Mouse (Mus musculus): ENCODE measurements at regions not wholly inside any gene's neighbourhood (a gene's known extent, or its start where the extent isn't known, plus 50 kb on each side); places are given as distances from the start of the nearest gene placed in this dataset.
A peak's percentile ranks its signal among the peaks of the same experiment; 100 is the strongest.

- DNase-seq (ENCODE audit: low spot score in 2 of 2), result no peak
Measured at GRCm38 (mm10) chr1:57470356-57470755, 63.5 kb upstream of the Tyw5 start.

- DNase-seq (ENCODE audit: low spot score in 2 of 2), result peak in 1 of 2 experiments; percentile 3
Measured at GRCm38 (mm10) chr1:57472235-57472634, 65.3 kb upstream of the Tyw5 start.

GRCm38 (mm10) chr1:57477725-57478124 is 70.8 kb upstream of the Tyw5 start:
- no peak for DNase-seq (ENCODE audit: low spot score in 2 of 2)

- DNase-seq (ENCODE audit: low spot score in 2 of 2), result no peak
Measured at GRCm38 (mm10) chr1:57478151-57478550, 71.2 kb upstream of the Tyw5 start.

GRCm38 (mm10) chr1:57478800-57479199 is 71.9 kb upstream of the Tyw5 start:
- DNase-seq (ENCODE audit: low spot score in 2 of 2), result no peak

GRCm38 (mm10) chr1:57479566-57479965 is 72.7 kb upstream of the Tyw5 start:
- DNase-seq (ENCODE audit: low spot score in 2 of 2), result no peak

- DNase-seq (ENCODE audit: low spot score in 2 of 2), result no peak
Measured at GRCm38 (mm10) chr1:57489176-57489575, 82.3 kb upstream of the Tyw5 start.

- no peak for DNase-seq (ENCODE audit: low spot score in 2 of 2)
Measured at GRCm38 (mm10) chr1:57489588-57489987, 82.7 kb upstream of the Tyw5 start.

- DNase-seq (ENCODE audit: low spot score in 2 of 2), result no peak
Measured at GRCm38 (mm10) chr1:57490021-57490420, 83.1 kb upstream of the Tyw5 start.

GRCm38 (mm10) chr1:57492696-57493095 is 85.8 kb upstream of the Tyw5 start:
- no peak for DNase-seq (ENCODE audit: low spot score in 2 of 2)

- DNase-seq (ENCODE audit: low spot score in 2 of 2), result no peak
Measured at GRCm38 (mm10) chr1:57497489-57498037, 90.7 kb upstream of the Tyw5 start.

GRCm38 (mm10) chr1:57510359-57511120 is 103.6 kb upstream of the Tyw5 start:
- DNase-seq (ENCODE audit: low spot score in 2 of 2), result no peak

GRCm38 (mm10) chr1:57511902-57512301 is 105.0 kb upstream of the Tyw5 start:
- no peak for DNase-seq (ENCODE audit: low spot score in 2 of 2)

GRCm38 (mm10) chr1:57512516-57512915 is 105.6 kb upstream of the Tyw5 start:
- no peak for DNase-seq (ENCODE audit: low spot score in 2 of 2)

GRCm38 (mm10) chr1:57525965-57526364 is 119.1 kb upstream of the Tyw5 start:
- DNase-seq (ENCODE audit: low spot score in 2 of 2), result no peak

GRCm38 (mm10) chr1:57528703-57529102 is 121.8 kb upstream of the Tyw5 start:
- no peak for DNase-seq (ENCODE audit: low spot score in 2 of 2)

GRCm38 (mm10) chr1:57529320-57529719 is 122.4 kb upstream of the Tyw5 start:
- DNase-seq (ENCODE audit: low spot score in 2 of 2), result no peak

- DNase-seq (ENCODE audit: low spot score in 2 of 2), result no peak
Measured at GRCm38 (mm10) chr1:57537369-57537768, 130.5 kb upstream of the Tyw5 start.

- no peak for DNase-seq (ENCODE audit: low spot score in 2 of 2)
Measured at GRCm38 (mm10) chr1:57544684-57545083, 137.8 kb upstream of the Tyw5 start.

GRCm38 (mm10) chr1:57545792-57546685 is 139.1 kb upstream of the Tyw5 start:
- DNase-seq (ENCODE audit: low spot score in 2 of 2), result no peak

- no peak for DNase-seq (ENCODE audit: low spot score in 2 of 2)
Measured at GRCm38 (mm10) chr1:57561517-57561916, 154.6 kb upstream of the Tyw5 start.

GRCm38 (mm10) chr1:57564676-57565075 is 157.8 kb upstream of the Tyw5 start:
- no peak for DNase-seq (ENCODE audit: low spot score in 2 of 2)

GRCm38 (mm10) chr1:57572097-57572496 is 165.2 kb upstream of the Tyw5 start:
- no peak for DNase-seq (ENCODE audit: low spot score in 2 of 2)

All from spleen, postnatal 36 days (tissue).